Mouse (Mus musculus): ENCODE data around the gene Slc22a17.

DNA sequence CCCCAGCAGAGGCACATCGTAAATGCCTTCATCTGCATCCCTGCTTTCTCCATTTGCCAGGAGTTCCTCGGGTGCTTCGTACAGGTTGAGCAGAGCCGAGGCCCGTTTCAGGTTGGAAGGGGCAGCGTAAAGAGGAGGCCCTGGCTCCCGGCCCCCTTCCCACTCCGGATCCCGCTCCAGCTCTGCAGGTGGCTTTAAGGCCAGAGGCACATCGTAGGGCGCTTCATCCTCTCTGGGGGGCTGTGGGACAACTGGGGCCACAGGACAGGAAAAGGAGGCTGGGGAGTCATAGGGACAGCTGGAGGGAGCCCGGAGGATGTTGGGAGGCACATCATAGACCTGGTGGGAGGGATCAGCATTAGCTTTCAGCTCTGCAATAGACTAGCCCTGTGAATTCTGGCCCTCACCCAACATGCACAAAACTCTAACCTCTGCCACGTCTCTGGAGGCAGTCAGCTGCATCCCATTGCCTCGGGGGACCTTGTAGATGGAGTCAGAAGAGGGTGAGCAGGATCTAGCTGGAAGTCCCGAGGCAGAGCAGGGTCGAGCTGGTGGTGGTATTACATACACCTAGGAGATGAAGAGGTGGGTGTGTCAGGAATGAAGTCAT, 7.2 kb upstream of the Slc22a17 start:
- TF ChIP-seq CTCF (IDR thresholded peaks at IDR 0.05; ENCODE audit: control insufficient read depth, insufficient read depth, insufficient read length), result no peak
- TF ChIP-seq CEBPB (IDR thresholded peaks at IDR 0.05; ENCODE audit: low read depth), result no peak
- TF ChIP-seq FOSL1 (IDR thresholded peaks at IDR 0.05; ENCODE audit: insufficient read depth, low read length, poor library complexity, severe bottlenecking), result no peak
- TF ChIP-seq MYOD1 (IDR thresholded peaks at IDR 0.05; ENCODE audit: control insufficient read depth, insufficient read length, low read depth), result no peak
- no peak for TF ChIP-seq MAX (IDR thresholded peaks at IDR 0.05)
- TF ChIP-seq MYOG (IDR thresholded peaks at IDR 0.05; ENCODE audit: control insufficient read depth, extremely low read depth, insufficient read length), result no peak
